Mouse (Mus musculus) liver, adult 2 months (tissue): ENCODE measurements around the gene Fto.

Experiments
- CTCF ChIP-seq: fragments of 200-500 bp; IDR thresholded peaks from 2 replicates; pipeline ENCODE4 v1.5.1; 2011; ENCODE audit warnings: low read depth, low read length, control low read depth
- POLR2A ChIP-seq: fragments of 200-500 bp; IDR thresholded peaks from 2 replicates; pipeline ENCODE4 v1.6.1; 2011; ENCODE audit warnings: low read length, control low read depth; ENCODE audit not compliant: insufficient read depth; ENCODE audit errors: extremely low read depth

- TF ChIP-seq POLR2A: no peak
- no peak for TF ChIP-seq CTCF
These were observed 185.3 kb downstream of the Fto start for GRCm38 (mm10) chr8:91498611-91499010.
